Mouse (Mus musculus) fat pad, adult 2 months (tissue): ENCODE data around the gene Rcor1.
A peak's percentile ranks its signal among the peaks of the same experiment; 100 is the strongest.
"Not testable (repeated sequence)": the region's sequence is repeated elsewhere in the genome, so short reads cannot be mapped to it uniquely, and the experiment has no call there.

Experiments
- DNase-seq: peaks from one replicate; pipeline ENCODE4 v3.0.0-alpha.2; 2011; ENCODE audit warnings: low read depth, low spot score; ENCODE audit errors: extremely low read depth

The Rcor1 gene

GRCm38 (mm10) chr12:111065330-111065729 is 26.2 kb downstream of the Rcor1 start:
- no peak for DNase-seq

DNA sequence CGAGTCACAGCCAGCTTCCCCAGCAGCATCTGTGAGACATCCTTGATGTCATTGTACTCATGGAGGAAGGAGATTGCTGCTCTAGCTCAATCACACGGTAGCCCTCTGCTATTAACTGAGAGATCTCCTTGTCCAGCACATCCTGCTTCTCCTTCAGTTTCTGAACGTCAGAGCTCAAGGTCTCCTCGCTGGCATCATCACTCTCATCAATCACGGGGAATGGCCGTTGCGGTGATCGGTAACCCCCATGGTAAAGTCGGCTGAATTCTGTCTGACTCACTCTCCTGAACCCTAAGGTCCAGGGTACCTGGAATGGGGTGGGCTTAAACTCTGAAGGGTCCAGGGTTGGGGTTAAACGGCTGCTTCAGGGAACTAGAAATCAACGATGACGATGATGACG is 28.7 kb downstream of the Rcor1 start:
- DNase-seq, result no peak

GRCm38 (mm10) chr12:111069299-111069698 is 30.1 kb downstream of the Rcor1 start:
- not testable (repeated sequence) for DNase-seq

DNA sequence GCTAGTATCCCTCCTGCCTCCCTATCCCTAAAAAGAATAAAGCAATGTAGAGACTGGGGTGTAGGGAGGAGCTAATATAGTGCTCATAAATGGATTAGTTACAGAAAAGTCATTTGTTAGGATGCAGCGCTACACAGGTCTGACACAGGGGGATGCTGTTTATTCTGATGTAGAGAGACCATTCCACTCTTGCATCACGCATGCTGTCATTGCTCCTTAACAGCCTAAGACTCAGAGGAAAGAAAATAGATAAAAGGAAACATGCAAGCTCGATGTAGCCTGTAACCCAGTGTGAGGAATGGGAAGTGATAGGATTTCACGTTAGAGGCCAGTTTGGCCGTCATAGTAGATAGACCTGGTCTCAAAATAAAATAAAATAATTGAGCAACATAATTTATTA is 31.9 kb downstream of the Rcor1 start:
- DNase-seq, result no peak

GRCm38 (mm10) chr12:111071477-111072152 is 32.5 kb downstream of the Rcor1 start:
- DNase-seq, result no peak

- no peak for DNase-seq
These were observed 37.3 kb downstream of the Rcor1 start for GRCm38 (mm10) chr12:111076385-111076965.

GRCm38 (mm10) chr12:111085579-111085978 is 46.4 kb downstream of the Rcor1 start:
- no peak for DNase-seq

DNA sequence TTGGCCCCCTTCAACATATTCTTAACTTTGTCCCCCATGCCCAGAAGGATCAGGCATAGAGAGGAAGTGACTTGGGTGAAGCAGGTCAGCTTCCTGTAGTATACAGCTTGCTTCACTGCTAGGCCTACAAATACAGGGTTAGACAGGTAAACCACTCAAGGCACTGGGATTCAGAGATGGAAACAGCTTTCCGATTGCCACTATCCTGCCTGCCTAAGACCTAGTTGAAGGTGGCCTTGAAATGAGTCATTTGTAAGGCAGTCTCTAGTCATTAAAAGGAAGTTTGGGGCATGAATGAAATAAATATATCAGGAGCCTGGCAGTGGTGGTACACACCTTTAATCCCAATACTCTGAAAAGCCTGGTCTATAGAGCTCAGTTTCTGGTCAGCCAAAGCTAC is 47.9 kb downstream of the Rcor1 start:
- no peak for DNase-seq

GRCm38 (mm10) chr12:111088186-111088585 is 49.0 kb downstream of the Rcor1 start:
- peak; percentile 16 for DNase-seq

DNA sequence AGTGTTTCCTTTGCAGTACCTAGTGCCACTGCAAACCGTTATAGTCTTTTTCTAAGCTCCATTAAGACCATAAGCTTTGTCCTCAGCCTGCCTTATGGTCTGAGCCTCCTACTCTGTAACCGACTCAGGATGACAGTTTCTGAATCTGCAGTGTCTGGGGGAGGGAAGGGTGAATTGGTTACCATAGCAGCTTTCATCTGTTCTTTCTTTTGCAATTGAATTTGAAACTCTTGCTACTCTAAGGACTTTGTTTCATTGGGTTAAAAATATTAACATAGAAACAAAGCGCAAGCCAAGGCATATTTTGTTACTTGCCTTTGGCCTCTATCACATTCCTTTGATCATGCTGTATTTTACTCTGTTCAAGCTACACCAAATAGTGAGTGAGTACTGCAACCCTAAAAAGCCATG is 49.6 kb downstream of the Rcor1 start:
- no peak for DNase-seq

GRCm38 (mm10) chr12:111089145-111089544 is 50.0 kb downstream of the Rcor1 start:
- peak; percentile 16 for DNase-seq

DNA sequence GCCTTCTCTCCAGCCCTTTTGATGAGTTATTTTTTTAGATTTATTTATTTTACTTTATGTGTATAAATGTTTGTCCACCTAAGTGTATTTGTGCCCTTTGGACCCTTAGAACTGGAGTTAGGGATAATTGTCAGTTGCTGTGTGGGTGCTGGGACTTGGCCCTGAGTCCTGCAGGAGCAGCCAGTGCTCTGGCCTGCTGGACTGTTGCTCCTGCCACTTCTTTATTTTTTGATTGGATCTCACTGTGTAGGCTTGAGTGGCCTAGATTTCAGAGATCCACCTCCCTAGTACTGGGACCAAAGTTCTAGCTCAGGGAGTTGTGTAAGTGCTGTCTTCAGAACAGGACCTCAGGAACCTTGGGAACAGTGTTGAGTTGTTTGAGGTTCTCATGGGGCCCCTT is 51.6 kb downstream of the Rcor1 start:
- DNase-seq, result no peak

DNA sequence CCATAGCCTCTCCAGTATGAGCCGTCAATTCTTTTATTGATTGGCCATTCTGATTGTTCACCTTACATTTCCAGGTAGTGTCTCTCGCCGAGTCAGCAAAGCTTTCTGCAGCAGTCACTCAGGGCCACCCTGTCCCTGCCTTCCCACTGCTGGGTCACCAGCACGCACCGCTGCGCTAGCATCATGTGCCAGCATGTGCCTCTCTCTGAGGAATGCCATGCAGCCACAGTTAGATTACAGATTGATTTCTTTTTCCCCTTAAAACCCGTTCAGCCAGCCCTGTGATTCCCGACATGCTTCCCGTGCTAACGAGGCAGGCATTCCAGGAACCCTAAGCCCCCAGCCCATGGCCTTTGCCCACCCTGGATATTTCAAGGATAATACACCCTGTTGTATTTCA is 52.8 kb downstream of the Rcor1 start:
- no peak for DNase-seq

DNA sequence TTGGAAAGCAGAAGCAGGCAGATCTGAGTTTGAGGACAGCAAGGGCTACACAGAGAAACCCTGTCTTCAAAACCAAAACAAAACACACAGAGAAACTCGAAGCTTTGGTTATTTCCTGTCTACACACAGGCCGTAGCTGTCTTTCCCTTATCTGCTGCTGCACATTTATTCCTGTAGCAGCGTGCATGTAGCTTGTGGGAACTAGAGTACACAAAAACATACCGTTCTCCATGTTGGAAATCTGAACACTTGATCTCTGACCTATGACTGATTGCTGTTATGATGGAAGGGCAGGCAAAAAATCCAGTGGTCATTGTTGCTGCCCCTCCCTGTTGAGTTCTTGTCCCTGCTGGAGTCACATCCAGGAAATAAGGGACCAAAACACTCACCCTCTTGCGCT is 54.9 kb downstream of the Rcor1 start:
- DNase-seq, result no peak

DNA sequence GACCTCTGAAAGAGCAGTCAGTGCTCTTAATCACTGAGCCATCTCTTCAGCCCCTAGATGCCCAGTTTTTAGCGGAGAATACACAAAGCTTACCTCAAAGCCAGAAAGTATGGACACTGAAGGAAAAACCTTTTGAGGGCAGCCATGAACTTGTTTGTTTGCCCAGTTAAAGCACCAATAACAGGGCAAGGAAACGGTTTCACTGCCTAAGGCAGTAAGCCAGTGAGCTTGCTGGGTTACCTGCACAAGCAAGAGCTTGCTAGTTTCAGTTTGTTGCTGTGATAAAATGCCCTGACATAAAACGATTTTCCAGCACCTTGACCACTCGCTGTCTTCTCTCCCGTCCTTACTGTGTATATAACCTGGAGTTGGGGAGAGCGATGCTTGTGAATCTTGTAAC is 55.9 kb downstream of the Rcor1 start:
- no peak for DNase-seq

DNA sequence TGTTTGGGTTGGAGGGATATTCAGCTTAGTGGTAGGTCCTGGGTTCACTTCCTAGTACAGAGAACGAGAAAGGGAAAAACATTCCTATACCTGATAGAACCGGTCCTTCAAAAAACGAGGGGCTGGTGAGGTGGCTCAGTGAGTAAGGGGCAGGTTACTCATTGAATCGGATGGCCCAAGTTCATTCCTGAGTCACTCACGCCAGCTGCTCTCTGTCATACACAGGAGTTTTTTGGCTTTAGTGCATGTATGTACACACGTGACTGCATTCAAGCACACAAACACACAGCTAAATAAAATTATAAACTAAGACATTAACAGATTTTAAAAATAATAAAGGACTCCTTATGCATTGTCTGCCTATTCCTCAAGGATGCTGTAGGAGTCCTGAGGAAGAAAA is 57.1 kb downstream of the Rcor1 start:
- DNase-seq, result no peak

DNA sequence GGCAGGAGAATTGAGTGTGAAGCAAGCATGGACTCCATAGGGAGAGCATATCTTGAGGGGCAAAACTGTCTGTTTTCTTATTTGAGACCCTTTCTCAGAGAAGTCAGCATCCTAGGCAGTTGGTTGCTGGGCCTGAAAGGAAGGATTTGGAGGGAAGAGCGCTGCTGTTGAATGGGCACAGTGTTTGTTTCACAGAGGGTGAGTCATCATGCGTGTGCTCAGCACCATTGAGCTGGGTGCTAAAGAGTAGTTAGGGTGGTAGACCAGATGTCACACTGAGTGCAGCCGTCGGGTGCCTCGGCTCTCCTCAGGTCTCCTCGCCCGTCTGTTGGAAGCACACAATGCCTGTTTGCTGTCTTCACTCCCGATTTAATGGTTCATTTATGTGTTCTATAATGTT is 57.9 kb downstream of the Rcor1 start:
- DNase-seq, result no peak

GRCm38 (mm10) chr12:111111176-111111575 is 72.0 kb downstream of the Rcor1 start:
- no peak for DNase-seq

DNA sequence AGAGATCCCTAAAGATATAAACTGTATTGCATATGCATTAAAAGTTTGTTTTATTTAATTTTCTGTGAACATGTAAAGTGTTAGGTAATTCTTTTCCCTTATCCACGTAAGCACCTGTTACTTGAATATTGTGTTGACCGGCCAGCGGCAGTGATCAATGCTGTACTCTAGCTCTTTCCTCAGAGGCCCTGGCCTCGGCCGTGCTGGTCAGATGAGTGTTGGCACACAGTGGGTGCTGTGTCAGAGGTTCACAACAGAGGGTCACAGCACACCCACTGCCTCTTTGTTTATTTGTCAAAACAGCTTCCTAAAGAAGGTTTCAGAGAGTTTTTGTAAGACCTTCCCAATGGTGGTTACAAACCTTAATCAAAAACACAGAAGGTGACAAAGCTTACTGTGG is 75.4 kb downstream of the Rcor1 start:
- no peak for DNase-seq

DNA sequence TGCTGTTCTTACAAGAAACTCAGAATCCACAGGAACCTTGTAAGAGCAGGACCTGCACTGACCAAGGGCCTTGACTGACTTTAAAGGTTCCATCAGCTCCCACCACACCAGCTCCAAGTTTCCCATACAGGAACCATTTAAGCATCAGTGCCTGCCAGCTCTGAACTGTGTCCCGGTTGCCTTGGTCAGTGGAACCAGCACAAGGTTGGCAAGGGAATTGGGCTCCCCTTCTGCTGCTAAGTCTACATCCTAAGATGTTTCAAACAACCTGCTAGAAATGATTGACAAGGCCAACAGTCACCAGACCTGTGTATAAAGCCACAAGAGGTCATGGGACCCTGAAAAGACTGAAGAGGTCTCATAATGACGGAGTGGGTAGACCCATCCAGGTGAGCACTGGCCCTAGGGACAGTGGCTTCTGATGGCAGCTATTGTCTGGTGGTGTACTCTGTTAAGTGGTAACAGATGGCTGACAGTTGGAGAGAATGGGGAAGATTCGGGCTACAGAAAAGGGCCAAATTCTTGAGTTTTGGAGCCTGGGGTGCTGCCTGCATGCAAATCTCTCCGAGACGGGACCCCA is 80.4 kb downstream of the Rcor1 start:
- DNase-seq, result no peak

DNA sequence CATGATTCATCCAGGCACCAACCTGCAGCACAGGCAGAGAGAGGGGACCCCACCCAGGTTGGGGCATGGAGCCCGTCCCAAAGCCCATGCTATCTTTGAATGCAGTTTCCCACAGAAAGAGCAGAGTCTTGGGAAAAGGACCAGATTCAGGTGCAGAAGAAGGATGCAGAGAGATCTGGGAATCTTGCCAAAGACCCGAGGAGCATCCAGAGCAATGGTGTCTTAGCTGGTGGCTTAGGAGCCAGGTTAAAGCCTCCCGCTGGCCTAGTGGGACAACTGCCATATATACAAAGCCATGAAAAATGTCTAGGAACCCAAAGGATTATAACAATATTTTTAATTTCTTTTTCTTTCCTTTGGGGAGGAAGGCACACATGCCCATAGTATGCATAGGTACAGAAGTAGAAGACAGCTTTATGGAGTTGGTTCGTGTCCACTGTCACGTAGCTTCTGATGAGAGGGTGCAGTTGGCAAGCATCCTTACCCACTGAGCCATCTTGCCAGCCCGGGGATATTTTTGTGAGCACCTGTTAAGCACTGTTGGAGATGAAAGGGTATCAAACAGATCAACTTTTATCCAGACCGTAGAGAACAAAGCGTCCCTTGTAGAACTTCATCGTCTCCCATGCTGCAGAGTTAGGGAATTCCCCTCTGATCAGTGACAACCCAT is 82.0 kb downstream of the Rcor1 start:
- peak; percentile 18 for DNase-seq

DNA sequence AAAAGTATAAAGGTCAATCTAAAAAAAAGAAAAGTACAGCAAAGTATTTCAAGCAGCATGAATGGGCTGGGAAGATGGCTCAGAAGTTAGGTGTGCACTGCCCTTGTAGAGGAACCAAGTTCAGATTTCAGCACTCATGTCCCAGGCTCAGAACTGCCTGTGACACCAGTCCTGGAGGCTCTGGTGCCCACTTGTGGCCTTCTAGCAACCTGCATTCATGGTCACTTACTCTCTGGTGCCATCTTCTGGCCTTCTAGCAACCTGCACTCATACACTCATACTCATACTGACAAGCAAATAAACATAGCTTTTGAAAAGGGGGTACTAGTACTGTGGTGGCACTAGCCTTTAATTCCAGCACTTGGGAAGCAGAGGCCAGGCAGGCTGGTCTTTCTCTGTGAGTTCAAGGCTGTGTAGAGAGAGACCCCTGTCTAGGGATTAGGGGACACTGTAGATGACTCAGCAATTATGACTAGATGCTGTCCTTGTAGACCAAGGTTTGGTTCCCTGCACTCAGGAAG is 83.2 kb downstream of the Rcor1 start:
- no peak for DNase-seq
